Mouse (Mus musculus) MEL (cell line): ENCODE measurements at regions not wholly inside any gene's neighbourhood (a gene's known extent, or its start where the extent isn't known, plus 50 kb on each side); places are given as distances from the start of the nearest gene placed in this dataset.

Experiments used
- DNase-seq: peaks from one replicate; pipeline ENCODE4 v3.0.0; 2011; ENCODE audit warnings: low read depth, low spot score
- H3K27ac ChIP-seq: 2 replicates; pipeline ENCODE4 v1.5.1; 2012; ENCODE audit warnings: low read depth, mild to moderate bottlenecking, control low read depth, low read length, moderate library complexity; ENCODE audit not compliant: control insufficient read depth
- H3K27me3 ChIP-seq, 2 experiments: fragments of 150-350 bp in 1 of 2; sonication (generic) in 1 of 2; 2 replicates each; pipeline ENCODE4 v1.6.1; 2012; ENCODE audit warnings: low read length in 2 of 2, mild to moderate bottlenecking in 2 of 2, improper control_type of control experiment in 1 of 2, moderate library complexity in 1 of 2; ENCODE audit not compliant: insufficient read depth in 2 of 2, control insufficient read depth in 1 of 2
- H3K36me3 ChIP-seq, 2 experiments: 2 replicates each; pipeline ENCODE4 v1.6.1; 2012 to 2014; ENCODE audit warnings: low read length in 2 of 2, improper control_type of control experiment in 1 of 2, inconsistent platforms in 1 of 2, mild to moderate bottlenecking in 1 of 2; ENCODE audit not compliant: insufficient read depth in 2 of 2, control insufficient read depth in 1 of 2
- H3K4me1 ChIP-seq, 2 experiments: fragments of 150-350 bp in 1 of 2; sonication (generic) in 1 of 2; 2 replicates each; pipeline ENCODE4 v1.6.1; 2012; ENCODE audit warnings: low read length in 2 of 2, improper control_type of control experiment in 1 of 2, mild to moderate bottlenecking in 1 of 2; ENCODE audit not compliant: insufficient read depth in 2 of 2, control insufficient read depth in 1 of 2
- H3K4me3 ChIP-seq, 2 experiments: fragments of 150-350 bp in 1 of 2; sonication (generic) in 1 of 2; 2 replicates each; pipeline ENCODE4 v1.5.1; 2012; ENCODE audit warnings: low read depth in 2 of 2, low read length in 2 of 2, mild to moderate bottlenecking in 2 of 2, moderate library complexity in 2 of 2, control low read depth in 1 of 2, improper control_type of control experiment in 1 of 2; ENCODE audit not compliant: control insufficient read depth in 1 of 2, insufficient read depth in 1 of 2
- H3K79me2 ChIP-seq: 2 replicates; pipeline ENCODE4 v1.6.1; 2012; ENCODE audit warnings: mild to moderate bottlenecking, low read length, moderate library complexity; ENCODE audit not compliant: control insufficient read depth, poor library complexity, insufficient read depth
- H3K9ac ChIP-seq: 2 replicates; pipeline ENCODE4 v1.6.1; 2012; ENCODE audit warnings: low read depth, mild to moderate bottlenecking, control low read depth, low read length, moderate library complexity; ENCODE audit not compliant: control insufficient read depth, poor library complexity, severe bottlenecking
- H3K9me3 ChIP-seq: fragments of 150-350 bp; sonication (generic); replicated peaks from 2 replicates; pipeline ENCODE4 v1.6.1; 2012; ENCODE audit warnings: mild to moderate bottlenecking, low read length, improper control_type of control experiment, moderate library complexity; ENCODE audit not compliant: insufficient read depth
- CHD1 ChIP-seq: IDR thresholded peaks from 2 replicates; pipeline ENCODE4 v1.6.1; 2012; ENCODE audit warnings: low read depth, mild to moderate bottlenecking, inconsistent platforms, low read length, improper control_type of control experiment
- ELF1 ChIP-seq: IDR thresholded peaks from 2 replicates; pipeline ENCODE4 v1.6.1; 2014; ENCODE audit warnings: low read depth, mild to moderate bottlenecking, inconsistent platforms, low read length, improper control_type of control experiment, moderate library complexity
- EP300 ChIP-seq, 2 experiments: IDR thresholded peaks; 2 replicates each; pipeline ENCODE4 v1.6.1; 2011; ENCODE audit warnings: improper control_type of control experiment in 2 of 2, low read length in 2 of 2, low read depth in 1 of 2, mild to moderate bottlenecking in 1 of 2
- ETS1 ChIP-seq: IDR thresholded peaks from 2 replicates; pipeline ENCODE4 v1.6.1; 2012; ENCODE audit warnings: low read depth, mild to moderate bottlenecking, inconsistent platforms, low read length, improper control_type of control experiment, moderate library complexity
- GABPA ChIP-seq: IDR thresholded peaks from 2 replicates; pipeline ENCODE4 v1.6.1; 2012; ENCODE audit warnings: low read depth, mild to moderate bottlenecking, inconsistent platforms, low read length, improper control_type of control experiment, moderate library complexity
- GATA1 ChIP-seq: IDR thresholded peaks from 2 replicates; pipeline ENCODE4 v1.6.1; 2011; ENCODE audit warnings: low read depth, low read length, improper control_type of control experiment
- HCFC1 ChIP-seq: IDR thresholded peaks from 2 replicates; pipeline ENCODE4 v1.6.1; 2012; ENCODE audit warnings: low read depth, mild to moderate bottlenecking, inconsistent platforms, low read length, improper control_type of control experiment, moderate library complexity
- KAT2A ChIP-seq: conservative IDR thresholded peaks from 2 replicates; pipeline ENCODE4 v1.6.1; 2012; ENCODE audit warnings: low read depth, low read length, improper control_type of control experiment, inconsistent platforms
- MAFK ChIP-seq: IDR thresholded peaks from 2 replicates; pipeline ENCODE4 v1.6.1; 2011; ENCODE audit warnings: low read depth, mild to moderate bottlenecking, low read length, improper control_type of control experiment, borderline replicate concordance
- MAZ ChIP-seq: IDR thresholded peaks from 2 replicates; pipeline ENCODE4 v1.6.1; 2012; ENCODE audit warnings: low read depth, mild to moderate bottlenecking, inconsistent platforms, low read length, improper control_type of control experiment
- MYB ChIP-seq: IDR thresholded peaks from 2 replicates; pipeline ENCODE4 v1.6.1; 2011; ENCODE audit warnings: mild to moderate bottlenecking, low read depth, low read length, improper control_type of control experiment
- MYC ChIP-seq: IDR thresholded peaks from 2 replicates; pipeline ENCODE4 v1.6.1; 2011; ENCODE audit warnings: low read depth, mild to moderate bottlenecking, low read length, improper control_type of control experiment, moderate library complexity
- NELFE ChIP-seq: IDR thresholded peaks from 2 replicates; pipeline ENCODE4 v1.6.1; 2011; ENCODE audit warnings: low read depth, low read length, improper control_type of control experiment
- NRF1 ChIP-seq: IDR thresholded peaks from 2 replicates; pipeline ENCODE4 v1.6.1; 2014; ENCODE audit warnings: low read depth, mild to moderate bottlenecking, inconsistent platforms, low read length, improper control_type of control experiment, moderate library complexity; ENCODE audit not compliant: poor library complexity, insufficient read depth, severe bottlenecking
- POLR2A ChIP-seq, 2 experiments: IDR thresholded peaks; 2 replicates each; pipeline ENCODE4 v1.6.1; 2011 to 2012; ENCODE audit warnings: low read length in 2 of 2, mild to moderate bottlenecking in 2 of 2, control low read depth in 1 of 2, improper control_type of control experiment in 1 of 2, low read depth in 1 of 2, moderate library complexity in 1 of 2; ENCODE audit not compliant: control insufficient read depth in 1 of 2, insufficient read depth in 1 of 2, poor library complexity in 1 of 2
- POLR2AphosphoS5 ChIP-seq: IDR thresholded peaks from 2 replicates; pipeline ENCODE4 v1.6.1; 2012; ENCODE audit warnings: low read depth, borderline replicate concordance, mild to moderate bottlenecking, inconsistent platforms, low read length, moderate library complexity, mixed read lengths
- RAD21 ChIP-seq: IDR thresholded peaks from 2 replicates; pipeline ENCODE4 v1.6.1; 2011; ENCODE audit warnings: mild to moderate bottlenecking, low read depth, low read length, improper control_type of control experiment
- RCOR1 ChIP-seq: IDR thresholded peaks from 2 replicates; pipeline ENCODE4 v1.6.1; 2012; ENCODE audit warnings: low read depth, mild to moderate bottlenecking, inconsistent platforms, low read length, improper control_type of control experiment
- SIN3A ChIP-seq: IDR thresholded peaks from 2 replicates; pipeline ENCODE4 v1.6.1; 2012; ENCODE audit warnings: low read length, improper control_type of control experiment, inconsistent platforms
- TAL1 ChIP-seq: IDR thresholded peaks from 2 replicates; pipeline ENCODE4 v1.6.1; 2012; ENCODE audit warnings: mild to moderate bottlenecking, inconsistent platforms, low read length, moderate library complexity, mixed read lengths
- TBP ChIP-seq: IDR thresholded peaks from 2 replicates; pipeline ENCODE4 v1.8.0; 2011; ENCODE audit warnings: low read depth, low read length, improper control_type of control experiment
- UBTF ChIP-seq: IDR thresholded peaks from 2 replicates; pipeline ENCODE4 v1.6.1; 2012; ENCODE audit warnings: low read depth, mild to moderate bottlenecking, inconsistent platforms, low read length, improper control_type of control experiment, moderate library complexity, borderline replicate concordance; ENCODE audit not compliant: insufficient read depth
- USF1 ChIP-seq: IDR thresholded peaks from 2 replicates; pipeline ENCODE4 v1.6.1; 2014; ENCODE audit warnings: low read depth, mild to moderate bottlenecking, inconsistent platforms, low read length, improper control_type of control experiment, moderate library complexity
- USF2 ChIP-seq, 2 experiments: IDR thresholded peaks; 2 replicates each; pipeline ENCODE4 v1.6.1; 2011 to 2012; ENCODE audit warnings: improper control_type of control experiment in 2 of 2, low read length in 2 of 2, borderline replicate concordance in 1 of 2, inconsistent platforms in 1 of 2, low read depth in 1 of 2, mild to moderate bottlenecking in 1 of 2; ENCODE audit not compliant: insufficient read depth in 1 of 2
- ZKSCAN1 ChIP-seq: IDR thresholded peaks from 2 replicates; pipeline ENCODE4 v1.6.1; 2012; ENCODE audit warnings: low read depth, mild to moderate bottlenecking, inconsistent platforms, low read length, improper control_type of control experiment, moderate library complexity
- ZMIZ1 ChIP-seq: IDR thresholded peaks from 2 replicates; pipeline ENCODE4 v1.6.1; 2012; ENCODE audit warnings: low read depth, mild to moderate bottlenecking, inconsistent platforms, low read length, improper control_type of control experiment, moderate library complexity

- no peak for DNase-seq
- no peak overlapping the region for H3K27ac ChIP-seq
- H3K36me3 ChIP-seq, result no peaks in the 10 kb centered on the region
- no peaks in the 10 kb centered on the region for H3K4me1 ChIP-seq
- TF ChIP-seq RCOR1 (no peak), NRF1 (no peak), GATA1 (no peak), ETS1 (no peak), RAD21 (no peak), UBTF (no peak), TBP (no peak), ELF1 (no peak), ZKSCAN1 (no peak), CHD1 (no peak), HCFC1 (no peak)
- no peaks in the 10 kb centered on the region for H3K27me3 ChIP-seq
- no peak overlapping the region for H3K4me3 ChIP-seq
- no peaks in the 10 kb centered on the region for H3K79me2 ChIP-seq
- H3K9ac ChIP-seq, result no peak overlapping the region
- H3K9me3 ChIP-seq, result no peaks in the 10 kb centered on the region
These were observed 124.0 kb downstream of the Dact1 start for GRCm38 (mm10) chr12:71433549-71434200.

- no peaks in the 10 kb centered on the region for H3K4me1 ChIP-seq
- no peak overlapping the region for H3K4me3 ChIP-seq
- H3K79me2 ChIP-seq, result no peaks in the 10 kb centered on the region
- no peak overlapping the region for H3K9ac ChIP-seq
- no peaks in the 10 kb centered on the region for H3K36me3 ChIP-seq
- DNase-seq, result no peak
- TF ChIP-seq USF1 (no peak), TAL1 (no peak), MAZ (no peak), POLR2A (IDR thresholded peaks at IDR 0.05; ENCODE audit: control insufficient read depth in 1 of 2, insufficient read depth in 1 of 2, low read depth in 1 of 2, low read length in 2 of 2, poor library complexity in 1 of 2) (no peak)
- no peaks in the 10 kb centered on the region for H3K9me3 ChIP-seq
- H3K27ac ChIP-seq, result no peak overlapping the region
- no peaks in the 10 kb centered on the region for H3K27me3 ChIP-seq
These were observed 128.6 kb downstream of the Dact1 start for GRCm38 (mm10) chr12:71438254-71438653.

DNA sequence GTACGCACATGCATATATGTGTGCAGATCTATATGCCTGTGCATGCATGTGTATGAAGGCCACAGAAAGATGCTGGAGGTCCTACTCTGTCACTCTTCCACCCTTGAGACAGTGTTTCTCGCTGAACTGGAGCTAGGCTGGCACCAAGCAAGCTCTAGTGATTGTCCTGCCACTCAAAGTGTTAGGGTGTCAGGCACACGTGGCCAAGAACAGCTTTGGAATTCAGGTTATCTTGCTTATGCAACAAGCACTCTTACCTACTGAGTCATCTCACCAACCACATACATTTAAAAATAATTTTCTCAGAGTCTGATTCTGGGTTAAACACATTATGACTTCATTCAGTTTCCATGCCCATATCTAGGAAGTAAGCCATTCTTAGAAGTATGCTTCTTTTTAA is 131.2 kb downstream of the Dact1 start:
- no peaks in the 10 kb centered on the region for H3K9me3 ChIP-seq
- TF ChIP-seq ELF1, result no peak
- no peak for TF ChIP-seq GABPA
- no peak for TF ChIP-seq MAZ
- no peak for TF ChIP-seq SIN3A
- no peak for TF ChIP-seq USF2 (IDR thresholded peaks at IDR 0.05; ENCODE audit: borderline replicate concordance in 1 of 2, insufficient read depth in 1 of 2, low read depth in 1 of 2, low read length in 2 of 2)
- no peak for TF ChIP-seq RCOR1
- TF ChIP-seq ZKSCAN1, result no peak
- TF ChIP-seq ETS1, result no peak
- TF ChIP-seq EP300 (IDR thresholded peaks at IDR 0.05; ENCODE audit: low read depth in 1 of 2, low read length in 2 of 2), result no peak
- no peak for TF ChIP-seq POLR2AphosphoS5
- TF ChIP-seq MYB, result no peak
- no peak for TF ChIP-seq MAFK
- no peak for TF ChIP-seq NELFE
- TF ChIP-seq MYC, result no peak
- TF ChIP-seq ZMIZ1, result no peak
- TF ChIP-seq KAT2A, result no peak

More for the DNA sequence above, 131.2 kb downstream of the Dact1 start:
- no peaks in the 10 kb centered on the region for H3K27me3 ChIP-seq
- H3K9ac ChIP-seq, result no peak overlapping the region
- no peaks in the 10 kb centered on the region for H3K79me2 ChIP-seq
- no peaks in the 10 kb centered on the region for H3K36me3 ChIP-seq
- DNase-seq, result no peak
- no peak overlapping the region for H3K4me3 ChIP-seq
- H3K27ac ChIP-seq, result no peak overlapping the region
- H3K4me1 ChIP-seq, result no peaks in the 10 kb centered on the region
